Mouse (Mus musculus): ENCODE data around the gene Cmss1.

DNA sequence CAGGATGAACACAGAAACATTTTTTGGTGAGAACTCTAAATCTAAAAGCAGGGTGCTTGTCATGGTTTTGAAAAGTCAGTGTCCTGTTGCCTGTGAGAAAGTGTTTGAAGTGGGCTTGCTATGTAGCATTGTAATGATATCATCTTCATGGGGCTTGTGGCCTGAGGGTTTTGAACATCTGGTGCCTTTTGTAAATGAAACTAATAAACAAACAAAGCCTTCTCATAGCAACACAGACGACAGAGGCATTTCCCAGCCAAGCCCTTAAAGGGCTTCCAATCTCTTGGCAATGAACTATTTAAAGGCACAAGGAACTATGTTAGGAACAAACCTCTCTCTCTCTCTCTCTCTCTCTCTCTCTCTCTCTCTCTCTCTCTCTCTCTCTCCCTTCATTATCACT, 339.6 kb downstream of the Cmss1 start:
- TF ChIP-seq GATA1 (IDR thresholded peaks at IDR 0.05; ENCODE audit: low read length) (no peak), TAL1 (IDR thresholded peaks at IDR 0.05; ENCODE audit: low read length) (no peak)
